Mouse (Mus musculus): ENCODE measurements around the gene Exoc6. TPM values are rescaled to one million over a fixed set of nuclear protein-coding genes. Genes with fewer than 3 reads are reported as not detected.
A peak's percentile ranks its signal among the peaks of the same experiment; 100 is the strongest.
"Not testable (repeated sequence)": the region's sequence is repeated elsewhere in the genome, so short reads cannot be mapped to it uniquely, and the experiment has no call there.

Exoc6 gene
- polyA plus RNA-seq, 1 experiment from 2014 or later = 27.2 TPM

DNA sequence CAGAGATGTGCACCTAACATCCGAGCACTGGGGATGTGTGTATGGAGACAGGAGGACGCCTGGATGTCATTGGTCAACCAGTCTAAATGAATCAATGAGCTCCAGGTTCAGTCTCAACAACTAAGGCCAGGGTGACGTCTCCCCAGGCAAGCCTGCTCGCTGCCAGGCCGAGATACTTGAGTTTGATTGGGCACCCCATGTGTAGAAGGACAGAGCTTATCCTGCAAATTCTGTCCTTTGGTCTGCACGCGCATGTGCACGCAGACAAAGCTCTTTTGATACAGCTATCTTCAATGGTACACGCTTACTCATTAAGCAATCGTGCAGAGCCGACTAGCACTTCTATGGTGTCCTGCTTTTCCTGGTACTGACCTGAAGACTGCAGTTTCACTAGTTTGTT is 24.3 kb upstream of the Exoc6 start:
- Histone ChIP-seq H3K4me2 (no peak overlapping the region), H3K9ac (no peak overlapping the region), H3K4me1 (replicated peaks) (peaks cover 46% of the 10 kb centered on the region), H3K27ac (replicated peaks) (no peak overlapping the region), H3K36me3 (replicated peaks) (no peaks in the 10 kb centered on the region), H3K9me3 (replicated peaks) (no peaks in the 10 kb centered on the region), H3K27me3 (no peaks in the 10 kb centered on the region), H3K4me3 (replicated peaks) (no peak overlapping the region)
- ATAC-seq (ENCODE audit: insufficient read depth) = no peak
- 71% methylated on average over 11 of the region's 11 CpGs for WGBS (ENCODE audit: insufficient replicate concordance)

DNA sequence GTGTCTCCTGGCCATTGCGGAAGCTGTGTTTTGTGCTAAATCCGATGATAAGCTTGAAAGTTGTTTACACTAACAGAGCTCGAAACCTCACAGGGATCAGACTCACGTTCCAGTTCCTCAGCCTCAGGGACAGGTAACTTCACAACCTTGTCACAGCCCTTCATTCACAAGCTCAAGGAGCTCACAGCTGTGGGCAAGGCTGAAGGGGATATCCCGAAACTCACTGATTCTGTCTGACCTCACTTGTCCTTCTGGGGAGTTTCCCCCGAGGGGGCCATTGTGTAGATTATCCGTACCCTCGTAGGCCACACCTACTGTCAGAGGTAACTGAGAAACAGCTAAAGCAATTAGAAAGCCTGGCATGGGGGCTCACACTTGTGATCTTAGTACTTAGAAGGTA is 23.4 kb upstream of the Exoc6 start:
- peaks cover 37% of the 10 kb centered on the region for H3K4me1 ChIP-seq (replicated peaks)
- no peak overlapping the region for H3K4me2 ChIP-seq
- no peak overlapping the region for H3K27ac ChIP-seq (replicated peaks)
- no peaks in the 10 kb centered on the region for H3K9me3 ChIP-seq (replicated peaks)
- no peak overlapping the region for H3K9ac ChIP-seq
- no peak for ATAC-seq (ENCODE audit: insufficient read depth)
- no peaks in the 10 kb centered on the region for H3K27me3 ChIP-seq
- WGBS (ENCODE audit: insufficient replicate concordance) = 35% methylated on average over 8 of the region's 8 CpGs
- H3K36me3 ChIP-seq (replicated peaks) = no peaks in the 10 kb centered on the region
- H3K4me3 ChIP-seq (replicated peaks) = no peak overlapping the region

DNA sequence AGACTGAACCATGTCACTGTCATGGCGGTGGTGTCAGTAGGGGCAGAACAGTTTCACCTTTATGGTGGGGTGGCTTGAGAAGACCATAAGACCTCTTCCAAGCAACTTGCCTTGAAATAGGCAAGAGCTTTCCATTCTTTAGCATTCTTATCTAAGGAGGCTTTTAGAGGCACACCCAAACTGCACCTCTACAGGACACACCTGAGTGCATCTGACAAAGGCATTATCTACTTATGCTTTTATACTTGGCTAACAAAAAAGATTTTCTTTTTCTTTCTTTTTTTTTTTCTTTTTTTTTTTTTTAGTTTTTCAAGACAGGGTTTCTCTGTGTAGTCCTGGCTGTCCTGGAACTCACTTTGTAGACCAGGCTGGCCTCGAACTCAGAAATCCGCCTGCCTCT is 22.5 kb upstream of the Exoc6 start:
- peaks cover 29% of the 10 kb centered on the region for H3K4me1 ChIP-seq (replicated peaks)
- 72% methylated on average over 3 of the region's 3 CpGs for WGBS (ENCODE audit: insufficient replicate concordance)
- H3K4me3 ChIP-seq (replicated peaks); H3K9ac ChIP-seq; H3K36me3 ChIP-seq (replicated peaks); H3K27ac ChIP-seq (replicated peaks); ATAC-seq (ENCODE audit: insufficient read depth); H3K4me2 ChIP-seq; H3K27me3 ChIP-seq; H3K9me3 ChIP-seq (replicated peaks): not testable (repeated sequence)

GRCm38 (mm10) chr19:37528581-37528980 is 21.6 kb upstream of the Exoc6 start:
- H3K9me3 ChIP-seq (replicated peaks) = no peaks in the 10 kb centered on the region
- 14% methylated on average over 6 of the region's 6 CpGs for WGBS (ENCODE audit: insufficient replicate concordance)
- H3K27me3 ChIP-seq = no peaks in the 10 kb centered on the region
- no peak for ATAC-seq (ENCODE audit: insufficient read depth)
- H3K4me1 ChIP-seq (replicated peaks) = peaks cover 23% of the 10 kb centered on the region
- no peak overlapping the region for H3K4me3 ChIP-seq (replicated peaks)
- H3K27ac ChIP-seq (replicated peaks) = no peak overlapping the region
- no peak overlapping the region for H3K9ac ChIP-seq
- no peak overlapping the region for H3K4me2 ChIP-seq
- no peaks in the 10 kb centered on the region for H3K36me3 ChIP-seq (replicated peaks)

DNA sequence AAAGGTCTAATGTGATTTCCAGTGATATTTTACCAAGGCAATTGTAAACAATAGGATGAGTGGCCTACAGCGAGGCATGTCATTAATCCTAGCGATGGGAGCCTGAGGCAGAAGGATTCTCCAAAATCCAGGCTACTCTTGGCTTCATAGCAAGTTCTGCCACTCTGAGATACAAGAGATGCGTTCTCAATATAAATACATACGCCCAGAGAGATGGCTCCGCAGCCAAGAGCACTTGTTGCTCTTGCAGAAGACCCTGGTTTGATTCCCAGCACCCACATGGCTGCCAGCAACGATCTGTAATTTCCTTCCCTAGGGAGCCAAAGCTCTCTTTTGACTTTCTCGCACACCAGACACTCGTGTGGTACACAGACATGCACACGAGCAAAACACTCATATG is 20.9 kb upstream of the Exoc6 start:
- H3K27ac ChIP-seq (replicated peaks) = no peak overlapping the region
- no peaks in the 10 kb centered on the region for H3K27me3 ChIP-seq
- no peak overlapping the region for H3K9ac ChIP-seq
- H3K36me3 ChIP-seq (replicated peaks) = no peaks in the 10 kb centered on the region
- H3K4me2 ChIP-seq = no peak overlapping the region
- no peaks in the 10 kb centered on the region for H3K9me3 ChIP-seq (replicated peaks)
- WGBS (ENCODE audit: insufficient replicate concordance) = 77% methylated on average over 9 of the region's 9 CpGs
- H3K4me1 ChIP-seq (replicated peaks) = peaks cover 22% of the 10 kb centered on the region
- ATAC-seq (ENCODE audit: insufficient read depth) = no peak
- H3K4me3 ChIP-seq (replicated peaks) = no peak overlapping the region

DNA sequence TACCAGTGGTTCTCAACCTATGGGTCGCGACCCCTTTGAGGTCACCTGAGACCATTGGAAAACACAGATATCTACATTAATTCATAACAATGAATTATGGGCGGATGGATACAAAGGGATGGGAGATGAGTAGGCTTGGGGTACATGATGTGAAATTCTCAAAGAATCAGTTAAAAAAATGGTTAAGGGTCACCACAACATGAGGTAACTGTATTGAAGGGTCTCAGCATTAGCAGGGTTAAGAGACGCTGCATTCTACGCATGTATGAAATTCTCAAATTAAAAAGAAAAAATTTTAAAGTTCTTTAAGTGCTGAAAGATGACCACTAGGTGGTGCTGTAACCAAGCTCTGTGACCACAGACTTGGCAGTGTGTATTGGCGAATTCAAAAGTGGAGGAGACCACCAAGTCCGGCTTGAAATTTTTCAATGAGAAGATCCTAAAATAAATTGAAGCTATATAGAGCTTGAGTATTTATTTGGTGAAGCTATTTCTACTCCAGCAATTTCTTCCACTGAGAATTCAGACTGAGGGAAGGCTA is 20.2 kb upstream of the Exoc6 start:
- WGBS (ENCODE audit: insufficient replicate concordance) = 25% methylated on average over 7 of the region's 7 CpGs
- H3K4me3 ChIP-seq (replicated peaks) = no peak overlapping the region
- no peak overlapping the region for H3K4me2 ChIP-seq
- H3K9me3 ChIP-seq (replicated peaks) = no peaks in the 10 kb centered on the region
- ATAC-seq (ENCODE audit: insufficient read depth) = no peak
- H3K36me3 ChIP-seq (replicated peaks) = no peaks in the 10 kb centered on the region
- H3K4me1 ChIP-seq (replicated peaks) = peaks cover 25% of the 10 kb centered on the region
- H3K9ac ChIP-seq = no peak overlapping the region
- no peak overlapping the region for H3K27ac ChIP-seq (replicated peaks)
- no peaks in the 10 kb centered on the region for H3K27me3 ChIP-seq

- Histone ChIP-seq H3K36me3 (replicated peaks) (no peaks in the 10 kb centered on the region), H3K4me2 (no peak overlapping the region), H3K9me3 (replicated peaks) (no peaks in the 10 kb centered on the region), H3K4me1 (replicated peaks) (peaks cover 28% of the 10 kb centered on the region), H3K27ac (replicated peaks) (no peak overlapping the region), H3K27me3 (no peaks in the 10 kb centered on the region), H3K4me3 (replicated peaks) (no peak overlapping the region), H3K9ac (no peak overlapping the region)
- WGBS (ENCODE audit: insufficient replicate concordance) = 63% methylated on average over 3 of the region's 3 CpGs
- ATAC-seq (ENCODE audit: insufficient read depth) = no peak
These were observed 19.6 kb upstream of the Exoc6 start for GRCm38 (mm10) chr19:37530601-37531000.

DNA sequence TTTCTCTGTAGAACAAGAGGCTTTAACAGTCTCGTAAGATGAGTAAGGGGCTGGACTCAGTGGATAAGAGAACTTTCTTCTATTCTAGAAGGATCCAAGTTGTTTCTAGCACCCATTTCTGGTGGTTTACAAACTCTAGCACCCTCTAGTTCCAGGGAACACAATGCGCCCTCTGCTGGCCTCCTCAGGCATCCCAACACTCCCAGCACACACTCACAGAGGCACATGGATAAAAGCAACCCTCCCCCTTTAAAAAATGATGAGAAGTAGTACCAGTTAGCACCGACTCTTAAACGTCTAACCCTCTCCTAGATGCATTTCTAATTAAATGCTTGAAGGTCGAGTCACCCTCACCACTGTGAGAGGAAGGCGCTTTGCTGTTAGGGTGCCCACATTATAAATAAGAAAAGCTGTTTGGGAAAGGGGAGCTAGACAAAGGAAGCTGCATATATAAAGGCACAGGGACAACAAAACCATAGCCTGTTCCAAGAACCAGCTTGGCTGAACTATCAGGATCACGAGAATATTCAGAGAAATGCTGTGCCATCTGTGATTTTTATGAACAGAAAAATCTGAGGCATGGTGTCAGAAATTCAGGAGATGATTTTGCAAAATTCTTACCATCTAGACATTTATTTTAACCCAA is 18.9 kb upstream of the Exoc6 start:
- Histone ChIP-seq H3K4me3 (replicated peaks) (no peak overlapping the region), H3K36me3 (replicated peaks) (no peaks in the 10 kb centered on the region), H3K9me3 (replicated peaks) (no peaks in the 10 kb centered on the region), H3K27ac (replicated peaks) (no peak overlapping the region), H3K4me2 (no peak overlapping the region), H3K4me1 (replicated peaks) (peaks cover 28% of the 10 kb centered on the region), H3K27me3 (no peaks in the 10 kb centered on the region), H3K9ac (no peak overlapping the region)
- WGBS (ENCODE audit: insufficient replicate concordance) = 40% methylated on average over 7 of the region's 7 CpGs
- ATAC-seq (ENCODE audit: insufficient read depth) = no peak

- peaks cover 23% of the 10 kb centered on the region for H3K4me1 ChIP-seq (replicated peaks)
- H3K36me3 ChIP-seq (replicated peaks) = no peaks in the 10 kb centered on the region
- H3K9me3 ChIP-seq (replicated peaks) = no peaks in the 10 kb centered on the region
- WGBS (ENCODE audit: insufficient replicate concordance) = 65% methylated on average over 5 of the region's 5 CpGs
- no peak overlapping the region for H3K9ac ChIP-seq
- no peak overlapping the region for H3K4me3 ChIP-seq (replicated peaks)
- no peaks in the 10 kb centered on the region for H3K27me3 ChIP-seq
- no peak overlapping the region for H3K4me2 ChIP-seq
- no peak for ATAC-seq (ENCODE audit: insufficient read depth)
- no peak overlapping the region for H3K27ac ChIP-seq (replicated peaks)
These were observed 17.0 kb upstream of the Exoc6 start for GRCm38 (mm10) chr19:37533196-37533595.

DNA sequence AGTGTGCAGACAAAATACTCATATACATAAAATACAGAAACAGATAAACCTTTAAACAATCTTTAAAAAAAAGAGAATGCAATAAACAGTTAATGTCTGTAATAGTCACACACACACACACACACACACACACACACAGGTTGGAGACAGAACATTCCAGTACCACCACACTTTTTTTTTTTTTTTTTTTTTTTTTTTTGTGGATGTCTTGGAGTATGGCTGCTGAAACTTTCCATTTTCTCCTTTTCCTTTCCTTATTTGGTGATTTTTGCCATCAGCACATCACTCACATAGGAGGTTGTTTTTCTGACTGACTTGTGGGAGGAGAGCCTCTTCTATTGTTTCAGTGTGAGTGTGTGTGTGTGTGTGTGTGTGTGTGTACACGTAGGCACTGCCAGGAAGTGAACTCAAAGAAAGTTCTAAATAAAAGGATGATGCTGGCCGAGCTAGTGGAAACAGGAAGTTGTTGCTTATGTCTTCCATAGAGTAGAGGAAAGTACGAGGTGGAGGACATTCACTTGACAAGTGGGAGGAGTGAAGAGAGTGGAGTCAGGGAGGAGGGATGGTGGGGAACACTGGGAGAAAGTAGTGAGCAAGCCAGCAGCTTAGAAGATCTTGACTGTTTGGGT is 15.4 kb upstream of the Exoc6 start:
- ATAC-seq (ENCODE audit: insufficient read depth) = peak; percentile 29; the same call in 1 of the 2 replicates
- Histone ChIP-seq H3K9ac (no peak overlapping the region), H3K27ac (replicated peaks) (no peak overlapping the region), H3K4me1 (replicated peaks) (peaks cover 28% of the 10 kb centered on the region), H3K36me3 (replicated peaks) (no peaks in the 10 kb centered on the region), H3K27me3 (no peaks in the 10 kb centered on the region), H3K4me2 (no peak overlapping the region), H3K4me3 (replicated peaks) (no peak overlapping the region), H3K9me3 (replicated peaks) (no peaks in the 10 kb centered on the region)
- 14% methylated on average over 3 of the region's 3 CpGs for WGBS (ENCODE audit: insufficient replicate concordance)

- no peak for ATAC-seq (ENCODE audit: insufficient read depth)
- no peak overlapping the region for H3K27ac ChIP-seq (replicated peaks)
- H3K9me3 ChIP-seq (replicated peaks) = no peaks in the 10 kb centered on the region
- H3K27me3 ChIP-seq = no peaks in the 10 kb centered on the region
- 75% methylated on average over 7 of the region's 7 CpGs for WGBS (ENCODE audit: insufficient replicate concordance)
- no peak overlapping the region for H3K9ac ChIP-seq
- H3K4me2 ChIP-seq = no peak overlapping the region
- H3K4me3 ChIP-seq (replicated peaks) = no peak overlapping the region
- no peaks in the 10 kb centered on the region for H3K36me3 ChIP-seq (replicated peaks)
- H3K4me1 ChIP-seq (replicated peaks) = peaks cover 34% of the 10 kb centered on the region
These were observed 13.8 kb upstream of the Exoc6 start for GRCm38 (mm10) chr19:37536426-37536825.

All from liver, embryonic 15.5 days (tissue).